In genomic region chr11:113201470-113201997, GRCm38 (mm10) we compare ENCODE assay signal across 8 mouse cellular contexts.
DNase-seq lines count a peak whose midpoint lies in the region; ATAC-seq and TF ChIP-seq lines count a peak whose summit lies in the region.

No protein-coding gene starts in this region.

- ATAC-seq in forebrain, postnatal 0 days, result peak; percentile 93
- peak; percentile 91 for ATAC-seq in neural tube, embryonic 15.5 days (ENCODE audit: low FRiP score)

- TF ChIP-seq EP300 in ES-Bruce4 (IDR thresholded peaks at IDR 0.05; ENCODE audit: insufficient read depth, low read depth, low read length), result no peak

- TF ChIP-seq CTCF in ES-Bruce4 (IDR thresholded peaks at IDR 0.05; ENCODE audit: low read depth, low read length), result no peak
- peak; percentile 27; the same call in 1 of the 2 replicates for TF ChIP-seq CTCF in forebrain, postnatal 0 days (IDR thresholded peaks at IDR 0.05; ENCODE audit: low read depth)
- no peak; the same call in 1 of the 2 replicates for TF ChIP-seq CTCF in layer of hippocampus, adult 2 months (conservative IDR thresholded peaks at IDR 0.05)

- peak; percentile 93 for TF ChIP-seq POLR2A in ES-Bruce4 (IDR thresholded peaks at IDR 0.05; ENCODE audit: insufficient read depth, low read length)

- under 1% methylated on average over 42 of the region's 42 CpGs for WGBS in forebrain, postnatal 0 days
- under 1% methylated on average over 42 of the region's 42 CpGs for WGBS in neural tube, embryonic 15.5 days

- peak overlapping the region; percentile 86 for H3K4me3 ChIP-seq in ES-Bruce4 (ENCODE audit: low read depth, low read length)
- H3K4me3 ChIP-seq in forebrain, postnatal 0 days (ENCODE audit: low read depth, low read length), result peak overlapping the region; percentile 76
- H3K4me3 ChIP-seq in layer of hippocampus, adult 2 months, result peak overlapping the region; percentile 73
- peak overlapping the region; percentile 68 for H3K4me3 ChIP-seq in neural tube, embryonic 15.5 days (replicated peaks)

- peak; percentile 86 for DNase-seq in cerebellum, adult 11-12 months
- peak; percentile 95 for DNase-seq in forebrain, postnatal 0 days
- peak; percentile 77 for DNase-seq in heart, postnatal 4 days
- DNase-seq in layer of hippocampus, adult 2 months (ENCODE audit: low spot score in 2 of 2), result peak; percentile 93 to 95
- DNase-seq in lung, adult 18-20 months, result peak; percentile 79 to 83
- peak; percentile 82 for DNase-seq in testis, postnatal 10 days (ENCODE audit: low spot score)

- no peaks in the 10 kb centered on the region for H3K9me3 ChIP-seq in ES-Bruce4 (replicated peaks; ENCODE audit: control insufficient read depth, insufficient read depth, low read length, poor library complexity, severe bottlenecking)
- H3K9me3 ChIP-seq in forebrain, postnatal 0 days (ENCODE audit: low read length), result no peaks in the 10 kb centered on the region
- no peaks in the 10 kb centered on the region for H3K9me3 ChIP-seq in neural tube, embryonic 15.5 days (replicated peaks)

- H3K27me3 ChIP-seq in ES-Bruce4 (ENCODE audit: control insufficient read depth, insufficient read depth, low read length, poor library complexity, severe bottlenecking), result no peaks in the 10 kb centered on the region
- no peaks in the 10 kb centered on the region for H3K27me3 ChIP-seq in forebrain, postnatal 0 days (ENCODE audit: insufficient read depth, low read length)
- no peaks in the 10 kb centered on the region for H3K27me3 ChIP-seq in neural tube, embryonic 15.5 days (replicated peaks)

- no peak overlapping the region for H3K27ac ChIP-seq in ES-Bruce4 (ENCODE audit: insufficient read depth, low read length)
- H3K27ac ChIP-seq in forebrain, postnatal 0 days (ENCODE audit: low read depth, low read length), result peak overlapping the region; percentile 76
- peak overlapping the region; percentile 98 for H3K27ac ChIP-seq in layer of hippocampus, adult 2 months
- peak overlapping the region; percentile 87 for H3K27ac ChIP-seq in neural tube, embryonic 15.5 days (replicated peaks)

- H3K36me3 ChIP-seq in ES-Bruce4 (ENCODE audit: control insufficient read depth, insufficient read depth, low read length, poor library complexity, severe bottlenecking), result no peaks in the 10 kb centered on the region
- no peaks in the 10 kb centered on the region for H3K36me3 ChIP-seq in forebrain, postnatal 0 days (ENCODE audit: insufficient read depth)
- H3K36me3 ChIP-seq in neural tube, embryonic 15.5 days, result no peaks in the 10 kb centered on the region

- H3K4me1 ChIP-seq in ES-Bruce4 (ENCODE audit: control insufficient read depth, insufficient read depth, low read length), result no peaks in the 10 kb centered on the region
- H3K4me1 ChIP-seq in forebrain, postnatal 0 days (ENCODE audit: insufficient read depth), result peaks cover 9% of the 10 kb centered on the region
- H3K4me1 ChIP-seq in neural tube, embryonic 15.5 days, result peaks cover 44% of the 10 kb centered on the region

- H3K9ac ChIP-seq in ES-Bruce4 (ENCODE audit: low read depth, poor library complexity, severe bottlenecking), result peak overlapping the region; percentile 66
- peak overlapping the region; percentile 70 for H3K9ac ChIP-seq in forebrain, postnatal 0 days
- H3K9ac ChIP-seq in neural tube, embryonic 15.5 days (replicated peaks), result peak overlapping the region; percentile 84

- H3K4me2 ChIP-seq in forebrain, postnatal 0 days (ENCODE audit: low read depth), result peak overlapping the region; percentile 80
- peak overlapping the region; percentile 74 for H3K4me2 ChIP-seq in neural tube, embryonic 15.5 days
